Mouse (Mus musculus) T-cell, adult 66 days (primary cell): Measurements from ENCODE around the gene Kcnj14. TPM values are rescaled to one million over a fixed set of nuclear protein-coding genes. Genes with fewer than 3 reads are reported as not detected.

ENCODE experiments used
- total RNA-seq, 2 experiments: library from RNA; stranded (reverse); gene quantifications; 3 replicates in 1 of 2; 4 replicates in 1 of 2; pipeline ENCODE4 v1.2.4; 2023

The Kcnj14 gene
- total RNA-seq: 1 to 10 TPM; 1.7 to 3.2 TPM

DNA sequence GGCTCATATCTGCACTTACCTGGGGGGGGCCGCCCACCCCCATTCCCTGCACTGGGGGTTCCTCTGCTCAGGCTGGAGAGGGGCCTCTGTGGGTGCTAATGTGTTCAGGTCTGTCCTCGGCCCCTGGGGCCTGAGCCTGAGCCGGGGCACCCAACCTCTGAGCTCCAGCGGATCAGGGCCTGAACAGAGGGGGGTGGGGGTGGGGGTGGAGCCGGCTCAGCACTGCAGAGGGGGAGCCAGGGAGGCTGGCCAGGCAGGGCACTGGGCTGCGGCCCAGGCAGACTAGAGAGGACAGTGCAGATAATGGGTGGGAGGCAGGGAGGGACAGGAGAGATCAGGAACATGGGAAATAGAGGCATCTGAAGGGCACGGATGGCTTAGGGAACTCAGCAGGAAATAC lies at the start of gene Kcnj14:
Kcnj14 (minus strand) TSS at position 185 of the 400 bp plus-strand sequence.

DNA sequence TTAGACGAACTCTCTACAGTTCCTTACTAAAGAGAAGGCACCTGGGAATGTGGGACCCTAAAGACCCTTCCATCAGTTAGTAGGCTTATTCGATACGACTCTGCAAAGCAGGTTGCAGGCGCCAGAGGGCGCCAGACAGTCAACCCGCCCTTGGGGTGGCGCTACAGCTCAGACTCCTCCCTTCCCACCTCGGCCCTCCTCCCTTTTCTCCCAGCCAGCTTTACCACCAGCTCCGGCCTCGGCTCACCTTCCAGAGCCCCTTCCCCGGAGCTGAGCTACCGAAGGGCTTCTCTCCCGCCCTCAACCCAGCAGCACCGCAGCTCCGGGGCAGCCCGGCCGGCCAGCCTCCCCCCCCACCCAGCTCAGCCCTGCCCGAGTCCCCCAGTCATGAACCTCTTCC lies 48.0 kb upstream of the Kcnj14 start, which contains the start of gene Kdelr1:
Kdelr1 (plus strand) TSS at position 149 of the 400 bp plus-strand sequence.

DNA sequence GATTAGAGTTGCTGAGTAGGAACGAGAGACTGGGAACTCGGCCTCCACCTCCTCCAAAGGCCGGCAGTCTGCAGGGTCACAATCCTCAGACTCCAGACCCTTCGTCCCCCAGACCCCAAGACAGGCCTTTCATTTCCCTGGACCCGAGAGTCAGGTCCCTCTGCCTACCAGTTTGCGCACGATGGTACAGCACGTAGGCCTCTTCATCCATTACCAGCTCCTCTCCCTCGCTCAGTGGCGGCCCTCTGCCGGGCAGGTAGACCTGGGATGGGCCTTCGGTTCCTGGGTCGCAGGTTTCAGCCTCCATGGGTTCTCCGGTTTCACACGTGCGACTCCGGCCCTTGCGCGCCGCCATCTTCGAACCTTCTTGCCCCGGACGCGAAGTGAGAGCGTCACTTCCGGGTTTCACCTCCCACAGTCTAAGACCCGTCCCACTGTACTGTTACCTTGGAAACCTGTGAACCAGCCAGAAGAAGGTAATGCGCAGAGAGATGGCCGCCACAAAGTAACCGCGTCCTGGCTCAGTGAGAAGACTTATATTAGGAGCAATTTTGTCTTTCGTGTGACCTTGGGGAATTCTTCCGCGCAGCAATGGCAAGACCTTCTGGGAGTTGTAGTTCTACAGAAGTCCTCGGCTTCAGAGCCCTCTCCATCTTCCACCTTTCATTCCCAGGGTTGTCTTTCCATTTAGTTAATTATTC lies 6.0 kb upstream of the Kcnj14 start, which contains the start of gene Grwd1:
Grwd1 (minus strand) TSS at position 518 of the 701 bp plus-strand sequence.

DNA sequence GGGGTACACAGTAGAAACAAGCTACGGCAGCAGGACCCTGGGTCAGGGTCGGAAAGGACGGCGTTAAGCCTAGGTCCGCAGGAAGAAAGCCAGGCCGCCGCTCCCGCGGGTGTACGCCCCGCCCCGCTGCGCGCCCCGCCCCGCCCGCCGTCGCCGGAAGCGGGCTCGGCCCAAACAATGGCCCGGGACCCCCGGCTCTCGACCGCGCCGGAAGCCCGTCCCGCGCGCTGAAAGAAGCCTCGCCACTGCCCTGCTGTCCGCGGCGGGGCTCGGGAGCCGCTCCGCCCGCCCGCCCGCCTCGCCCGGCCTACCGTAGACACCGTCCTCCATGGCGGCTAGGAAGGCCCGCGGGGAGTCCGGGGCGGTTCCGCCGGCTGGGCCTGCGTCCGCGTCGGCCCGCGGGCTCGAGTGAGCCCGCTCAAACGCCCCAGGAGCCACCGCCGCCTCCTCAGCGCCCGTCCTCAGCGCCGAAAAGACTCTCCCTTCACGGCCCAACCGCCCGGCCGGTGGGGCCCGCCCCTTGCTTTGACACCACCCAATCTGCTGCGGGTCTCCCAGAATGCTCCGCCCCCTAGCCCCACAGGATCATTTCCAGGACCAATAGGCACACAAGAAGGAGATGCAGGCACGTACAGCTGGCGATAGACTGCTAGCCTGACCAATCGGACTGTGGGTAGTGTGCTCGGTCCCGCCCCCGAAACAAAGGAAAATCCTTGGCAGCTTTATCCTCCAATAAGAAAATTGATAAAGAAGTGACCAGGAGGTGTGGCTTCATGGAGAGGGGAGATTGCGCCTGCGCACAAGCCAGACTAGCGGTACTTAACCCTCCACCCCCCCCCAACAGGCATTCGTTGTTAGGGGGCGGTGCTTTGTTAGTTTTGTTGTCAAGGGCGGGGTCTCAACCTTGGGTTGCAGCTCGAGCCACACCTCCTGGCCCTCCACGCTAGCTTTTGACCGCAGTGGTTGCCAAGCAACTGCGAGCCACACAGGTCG lies 10.5 kb downstream of the Kcnj14 start, which contains the start of gene Cyth2:
Cyth2 (minus strand) TSS at position 795 of the 993 bp plus-strand sequence.

DNA sequence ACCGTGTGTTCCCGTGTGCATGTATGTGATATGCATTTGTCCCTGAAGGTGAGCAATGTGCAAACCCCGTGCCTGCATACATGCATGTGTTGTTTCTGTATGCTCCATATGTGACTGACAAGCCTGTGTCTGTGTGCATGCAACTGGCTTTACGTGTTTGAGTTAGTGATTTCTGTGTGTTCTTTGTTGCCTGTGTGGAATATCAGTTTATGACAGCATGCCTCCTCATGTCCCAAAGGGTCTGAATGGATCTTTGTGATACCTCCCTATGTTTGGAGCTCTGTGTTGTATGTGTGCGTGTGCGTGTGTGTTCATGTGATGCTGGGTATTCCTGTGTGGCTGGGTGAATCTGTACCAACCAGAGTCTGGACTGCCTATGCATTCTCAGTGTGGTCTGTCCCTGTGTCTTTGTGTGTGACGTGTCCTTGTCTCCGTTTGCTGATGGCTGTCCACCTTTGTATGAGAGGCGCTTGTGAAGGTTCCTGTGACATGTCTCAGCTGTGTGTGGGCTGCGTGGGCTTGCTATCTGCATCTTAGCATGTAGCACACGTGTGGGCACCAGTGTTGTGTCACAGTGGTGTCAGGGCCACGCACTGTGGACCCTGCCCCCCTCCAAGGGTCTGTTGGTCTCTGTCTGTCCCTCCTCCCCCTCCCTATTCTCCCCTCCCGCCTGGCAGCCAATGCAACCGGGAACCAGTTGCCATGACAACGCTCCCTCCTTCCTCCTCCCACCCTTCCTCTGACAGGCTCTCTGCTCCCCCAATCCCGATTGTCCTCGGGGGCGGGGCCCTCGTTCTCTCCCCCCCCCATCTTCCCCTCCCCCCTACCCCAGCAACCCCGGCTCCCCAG lies 39.8 kb downstream of the Kcnj14 start, which contains the start of gene Sult2b1:
Sult2b1 (minus strand) TSS at position 146 of the 849 bp plus-strand sequence.

DNA sequence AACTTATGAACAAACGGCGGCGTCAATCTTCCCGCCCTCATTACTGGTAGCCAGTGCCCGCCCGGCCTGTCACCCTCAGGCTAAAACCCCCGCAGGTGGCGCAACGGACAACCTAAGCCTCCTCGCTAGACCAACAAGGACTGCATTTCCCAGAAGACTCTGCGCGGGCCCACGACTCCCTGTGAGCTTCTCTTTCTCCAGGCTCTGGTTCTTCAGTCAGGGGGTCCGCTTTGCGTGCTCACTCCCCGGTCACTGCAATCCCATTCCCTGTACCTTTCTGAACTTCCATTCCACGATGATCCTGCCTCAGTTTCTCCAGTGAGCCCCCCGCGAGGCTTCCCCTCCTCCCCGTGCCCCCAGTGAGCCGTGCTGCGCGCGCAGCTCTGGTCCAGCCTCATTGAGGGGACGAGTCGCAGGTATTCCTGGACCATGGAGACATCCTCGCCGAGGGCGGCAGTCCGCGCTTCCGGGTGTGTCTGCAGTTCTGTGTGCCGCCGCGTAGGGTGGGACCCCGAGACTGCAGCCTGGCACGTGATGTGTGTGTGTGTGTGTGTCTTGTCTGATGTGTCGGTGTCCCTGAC lies 41.0 kb downstream of the Kcnj14 start, which contains the start of gene Lmtk3:
Lmtk3 (plus strand) TSS at position 228 of the 581 bp plus-strand sequence.

Other genes with a start within 250 kb of the Kcnj14 start
- gene Fgf21, start 209.3 kb downstream of the Kcnj14 start, total RNA-seq: not detected
- gene Fut1, start 207.5 kb downstream of the Kcnj14 start, total RNA-seq: not detected
- not detected for gene Izumo1, start 203.0 kb downstream of the Kcnj14 start, total RNA-seq
- under 1 TPM in 1 of 2 experiments, not detected in 1; 0.38 TPM for gene Rasip1, start 197.3 kb downstream of the Kcnj14 start, total RNA-seq
- gene Mamstr, start 184.8 kb downstream of the Kcnj14 start, total RNA-seq: not detected
- not detected for gene Fut2, start 158.4 kb downstream of the Kcnj14 start, total RNA-seq
- under 1 TPM; 0.35 to 0.65 TPM for gene Ntn5, start 140.8 kb downstream of the Kcnj14 start, total RNA-seq
- under 1 TPM in 1 of 2 experiments, not detected in 1; 0.20 TPM for gene Sec1, start 130.4 kb downstream of the Kcnj14 start, total RNA-seq
- 10 to 100 TPM in 1 of 2 experiments, 1 to 10 TPM in 1; 8.9 to 10.2 TPM for gene Car11, start 124.9 kb downstream of the Kcnj14 start, total RNA-seq
- 10 to 100 TPM; 34.0 to 37.7 TPM for gene Dbp, start 119.7 kb downstream of the Kcnj14 start, total RNA-seq
- gene Rpl18, start 109.3 kb downstream of the Kcnj14 start, total RNA-seq: 1,000 to 10,000 TPM; 3,079 to 3,201 TPM
- 10 to 100 TPM; 30.7 to 34.0 TPM for gene Sphk2, start 106.8 kb downstream of the Kcnj14 start, total RNA-seq
- 1 to 10 TPM; 1.6 to 2.1 TPM for gene Fam83e, start 103.6 kb downstream of the Kcnj14 start, total RNA-seq
- not detected for gene Spaca4, start 99.0 kb downstream of the Kcnj14 start, total RNA-seq
- gene Lmtk3, start 41.0 kb downstream of the Kcnj14 start, total RNA-seq: 1 to 10 TPM in 1 of 2 experiments, under 1 TPM in 1; 0.80 to 1.3 TPM
- gene Sult2b1, start 40.1 kb downstream of the Kcnj14 start, total RNA-seq: 1 to 10 TPM; 1.4 to 3.5 TPM
- 100 to 1,000 TPM; 111 to 128 TPM for gene Cyth2, start 10.2 kb downstream of the Kcnj14 start, total RNA-seq
- 10 to 100 TPM; 32.3 to 38.2 TPM for gene Grwd1, start 6.2 kb upstream of the Kcnj14 start, total RNA-seq
- 10 to 100 TPM; 53.1 to 60.4 TPM for gene Kdelr1, start 48.0 kb upstream of the Kcnj14 start, total RNA-seq
- gene Grin2d, start 53.6 kb upstream of the Kcnj14 start, total RNA-seq: under 1 TPM; 0.64 to 0.98 TPM
- not detected for gene Syngr4, start 71.9 kb upstream of the Kcnj14 start, total RNA-seq
- 1 to 10 TPM; 7.0 to 9.8 TPM for gene Tmem143, start 72.2 kb upstream of the Kcnj14 start, total RNA-seq
- 100 to 1,000 TPM; 281 to 295 TPM for gene Emp3, start 96.6 kb upstream of the Kcnj14 start, total RNA-seq
- gene Ccdc114, start 99.3 kb upstream of the Kcnj14 start, total RNA-seq: 1 to 10 TPM; 1.7 to 2.7 TPM
- gene Abcc6, start 205.5 kb upstream of the Kcnj14 start, total RNA-seq: not detected
- gene Nomo1, start 208.9 kb upstream of the Kcnj14 start, total RNA-seq: 10 to 100 TPM; 45.8 to 47.0 TPM